Mouse (Mus musculus) spleen, adult 18-20 months (tissue): ENCODE results near the gene Olfr90.

Experiments used
- DNase-seq, 2 experiments: peaks; one replicate each; pipeline ENCODE4 v3.0.0; 2022; ENCODE audit warnings: mixed read lengths in 2 of 2

The Olfr90 gene

DNA sequence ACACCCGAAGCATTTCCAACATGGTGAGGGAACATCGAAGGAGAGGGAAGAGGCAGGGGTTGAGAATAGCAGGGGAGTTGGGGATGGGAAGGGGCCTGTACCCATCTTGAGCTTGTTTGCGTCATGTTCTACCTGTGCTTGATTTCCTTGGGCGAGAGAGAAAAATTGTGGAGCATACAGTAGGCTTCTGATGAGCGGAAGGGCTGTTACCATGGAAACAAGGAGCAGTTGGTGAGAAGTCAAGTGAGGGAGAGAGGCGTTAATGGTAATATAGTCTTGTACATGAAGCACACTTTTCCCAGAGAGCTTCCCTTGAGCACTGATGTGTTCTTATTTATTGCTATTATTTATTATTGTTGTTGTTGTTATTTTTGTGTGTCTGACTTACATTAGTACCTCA, 31.3 kb downstream of the Olfr90 start:
- DNase-seq = no peak

DNA sequence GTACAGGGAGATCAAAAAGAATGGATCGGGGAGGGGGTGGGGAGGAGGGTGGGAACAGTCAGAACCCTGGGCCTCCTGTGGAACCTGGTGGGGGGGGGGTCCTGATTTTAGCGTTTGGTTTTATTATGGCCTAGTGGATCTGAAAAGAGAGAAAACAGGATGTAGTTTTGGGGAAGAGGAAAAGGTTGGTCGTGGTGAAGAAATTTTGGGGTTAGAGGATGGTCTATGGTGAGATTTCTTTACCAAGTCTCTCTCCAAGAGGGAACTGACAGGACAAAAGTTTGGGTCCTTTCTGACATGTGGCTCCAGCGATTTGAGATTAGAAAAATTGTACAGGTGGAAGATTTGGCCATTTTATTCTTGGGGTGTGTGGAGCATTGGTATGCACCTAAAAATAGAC, 36.6 kb downstream of the Olfr90 start:
- DNase-seq = no peak

DNA sequence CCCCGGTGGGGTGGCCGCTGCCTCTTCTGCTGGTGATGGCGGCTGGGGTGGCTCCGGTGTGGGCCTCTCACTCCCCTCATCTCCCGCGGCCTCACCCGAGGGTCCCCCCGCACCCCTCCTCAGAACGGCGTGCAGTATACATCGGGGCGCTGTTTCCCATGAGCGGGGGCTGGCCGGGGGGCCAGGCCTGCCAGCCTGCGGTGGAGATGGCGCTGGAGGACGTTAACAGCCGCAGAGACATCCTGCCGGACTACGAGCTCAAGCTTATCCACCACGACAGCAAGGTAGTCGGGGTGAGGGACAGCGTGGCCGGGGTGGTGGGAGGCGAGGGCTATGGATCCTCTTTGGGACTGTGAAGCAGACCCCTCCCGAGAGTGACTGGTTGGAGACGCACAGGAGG, 37.4 kb downstream of the Olfr90 start:
- DNase-seq = peak in 1 of 2 experiments; percentile 8

DNA sequence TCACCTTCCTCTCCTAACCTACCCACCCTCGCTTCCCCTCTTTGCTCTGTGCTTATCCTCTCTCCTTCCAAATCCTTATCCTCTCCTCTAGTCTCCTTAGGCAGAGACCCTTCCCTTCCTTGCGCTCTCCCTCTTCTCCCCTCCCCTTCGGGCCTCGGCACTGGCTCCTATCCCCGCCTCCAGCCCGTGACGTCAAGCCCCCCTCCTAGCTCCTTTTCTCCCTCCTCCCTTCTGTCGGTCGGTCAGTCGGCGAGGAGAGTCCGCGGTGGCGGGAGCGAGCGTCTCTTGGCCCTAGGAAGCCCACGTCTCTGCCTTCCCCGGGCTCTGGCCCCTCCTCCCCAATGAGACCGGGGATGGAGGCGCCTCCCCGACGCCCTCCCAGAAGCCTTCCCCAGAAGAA, 37.9 kb downstream of the Olfr90 start:
- DNase-seq = peak; percentile 52 to 62

DNA sequence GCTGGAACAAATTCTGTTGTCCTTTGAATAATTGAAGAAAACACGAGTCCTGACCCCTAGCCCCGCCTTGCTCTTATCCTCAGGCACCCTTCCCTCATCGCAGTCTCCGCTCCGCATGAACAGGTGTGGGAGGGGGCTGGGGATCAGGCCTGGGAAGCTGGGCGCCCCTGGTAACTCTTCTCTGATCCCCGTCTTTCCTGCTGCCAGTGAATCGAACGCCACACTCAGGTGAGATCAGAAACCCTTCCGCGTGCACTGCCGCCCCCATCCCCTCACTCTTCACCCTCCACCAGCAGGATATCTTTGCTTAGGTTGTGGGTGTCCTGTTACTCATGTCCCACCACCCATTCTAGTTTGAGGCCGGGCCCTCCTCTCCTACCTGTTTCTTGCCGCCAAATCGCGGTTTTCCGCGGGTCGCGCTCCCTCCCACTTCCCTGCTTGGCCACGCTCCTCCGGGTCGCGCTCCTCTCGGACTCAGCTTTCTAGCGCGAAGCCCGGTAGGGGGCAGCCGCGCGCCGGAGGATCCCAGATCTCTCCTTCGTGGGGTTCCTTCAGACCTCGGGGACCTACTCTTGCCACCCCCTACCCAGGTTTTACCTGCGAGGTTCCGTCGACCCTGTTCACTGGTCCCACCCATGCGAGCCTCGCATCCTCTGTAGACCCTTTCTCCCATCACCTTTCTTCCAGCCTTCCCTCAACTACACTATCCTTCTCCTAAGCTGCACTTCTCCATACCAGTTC, 38.6 kb downstream of the Olfr90 start:
- peak; percentile 24 to 66 for DNase-seq

DNA sequence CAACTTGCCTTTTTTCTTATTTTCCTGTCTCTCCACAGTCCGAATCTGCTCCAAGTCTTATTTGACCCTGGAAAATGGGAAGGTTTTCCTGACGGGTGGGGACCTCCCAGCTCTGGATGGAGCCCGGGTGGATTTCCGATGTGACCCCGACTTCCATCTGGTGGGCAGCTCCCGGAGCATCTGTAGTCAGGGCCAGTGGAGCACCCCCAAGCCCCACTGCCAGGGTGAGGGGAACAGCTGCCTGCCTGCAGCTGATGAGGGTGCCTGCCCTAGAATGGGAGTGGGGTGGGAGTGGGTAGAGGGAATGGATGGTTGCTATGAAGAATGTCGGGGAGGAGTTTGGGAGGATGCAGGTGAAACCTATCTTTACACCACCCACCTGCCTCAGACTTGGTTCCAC, 39.9 kb downstream of the Olfr90 start:
- DNase-seq = no peak

DNA sequence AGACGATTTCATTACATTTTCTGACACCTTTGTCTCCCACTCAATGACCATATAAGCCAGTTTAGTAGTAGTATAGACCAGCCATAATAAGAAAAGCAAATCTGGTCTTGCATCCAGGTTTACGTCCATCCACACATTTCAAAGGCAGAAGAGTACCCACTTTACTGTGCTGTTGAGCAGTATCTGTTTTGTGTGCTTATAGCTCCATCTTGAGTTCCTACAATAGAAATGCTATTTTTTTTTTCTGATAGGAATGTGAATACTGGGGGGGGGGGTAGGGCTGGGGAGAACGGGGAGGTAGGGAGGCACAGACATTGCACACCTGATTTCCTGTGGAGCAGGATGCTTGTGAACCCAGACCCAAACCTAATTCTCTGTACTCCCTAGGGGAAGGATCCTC, 40.3 kb downstream of the Olfr90 start:
- DNase-seq = no peak

DNA sequence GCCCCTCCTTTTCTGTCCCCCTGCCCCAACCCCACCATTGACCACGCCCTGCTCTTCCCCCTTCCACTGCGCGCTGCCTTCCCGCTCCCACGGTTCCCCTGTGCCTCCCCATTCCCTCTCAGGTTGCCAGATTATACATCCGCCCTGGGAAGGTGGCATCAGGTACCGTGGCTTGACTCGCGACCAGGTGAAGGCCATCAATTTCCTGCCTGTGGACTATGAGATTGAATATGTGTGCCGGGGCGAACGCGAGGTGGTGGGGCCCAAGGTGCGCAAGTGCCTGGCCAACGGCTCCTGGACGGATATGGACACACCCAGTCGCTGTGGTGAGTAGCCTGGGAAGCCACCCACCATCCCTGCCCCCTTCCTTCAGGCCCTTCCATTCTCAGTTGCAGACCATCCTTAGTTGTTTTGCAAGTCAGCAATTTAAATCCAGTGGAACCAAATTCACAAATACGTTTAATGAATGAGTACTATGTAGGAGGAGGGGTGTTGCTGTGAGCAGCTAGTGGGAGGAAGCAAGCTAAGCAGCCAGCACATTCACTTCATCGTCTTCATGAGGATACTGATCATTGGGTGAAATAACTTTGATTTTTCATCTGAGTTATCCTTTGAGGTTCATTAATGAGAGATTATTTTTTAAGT, 40.8 kb downstream of the Olfr90 start:
- DNase-seq = no peak

DNA sequence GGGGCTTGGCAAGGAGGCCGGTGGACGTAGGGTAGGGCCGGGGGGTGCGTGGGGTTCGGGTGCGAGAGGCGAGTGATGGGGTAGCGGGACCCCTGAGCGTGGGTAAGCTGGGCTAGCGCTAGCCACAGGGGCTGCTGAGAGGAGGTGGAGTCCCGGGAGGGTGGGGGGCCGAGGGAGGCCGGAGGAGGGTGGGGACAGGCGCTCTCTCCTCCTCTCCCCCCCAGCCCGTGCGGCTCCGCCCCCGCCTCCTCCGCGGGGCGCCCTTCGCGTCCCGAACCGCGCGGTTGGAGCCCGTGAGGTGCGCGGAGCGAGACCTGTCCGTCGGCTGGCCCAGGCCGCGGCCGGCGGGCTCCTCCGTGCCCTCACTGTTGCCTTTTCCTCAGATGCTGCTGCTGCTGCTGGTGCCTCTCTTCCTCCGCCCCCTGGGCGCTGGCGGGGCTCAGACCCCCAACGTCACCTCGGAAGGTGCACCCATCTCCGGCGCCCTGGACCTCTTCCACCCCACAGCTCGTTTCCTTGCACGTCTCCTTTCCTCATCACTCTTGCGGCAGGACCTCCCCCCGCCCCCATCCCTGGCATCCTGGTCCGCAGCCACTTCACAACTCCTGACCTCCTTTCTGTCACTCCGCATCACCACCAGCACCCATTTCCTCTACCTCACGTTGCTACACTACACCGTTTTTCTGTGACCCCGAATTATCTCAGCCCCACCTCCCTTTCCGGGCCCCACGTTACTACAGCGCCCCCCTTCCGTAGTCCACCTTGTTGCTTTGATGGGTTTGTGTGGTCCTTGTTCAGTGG, 41.8 kb downstream of the Olfr90 start:
- peak; percentile 49 to 59 for DNase-seq

DNA sequence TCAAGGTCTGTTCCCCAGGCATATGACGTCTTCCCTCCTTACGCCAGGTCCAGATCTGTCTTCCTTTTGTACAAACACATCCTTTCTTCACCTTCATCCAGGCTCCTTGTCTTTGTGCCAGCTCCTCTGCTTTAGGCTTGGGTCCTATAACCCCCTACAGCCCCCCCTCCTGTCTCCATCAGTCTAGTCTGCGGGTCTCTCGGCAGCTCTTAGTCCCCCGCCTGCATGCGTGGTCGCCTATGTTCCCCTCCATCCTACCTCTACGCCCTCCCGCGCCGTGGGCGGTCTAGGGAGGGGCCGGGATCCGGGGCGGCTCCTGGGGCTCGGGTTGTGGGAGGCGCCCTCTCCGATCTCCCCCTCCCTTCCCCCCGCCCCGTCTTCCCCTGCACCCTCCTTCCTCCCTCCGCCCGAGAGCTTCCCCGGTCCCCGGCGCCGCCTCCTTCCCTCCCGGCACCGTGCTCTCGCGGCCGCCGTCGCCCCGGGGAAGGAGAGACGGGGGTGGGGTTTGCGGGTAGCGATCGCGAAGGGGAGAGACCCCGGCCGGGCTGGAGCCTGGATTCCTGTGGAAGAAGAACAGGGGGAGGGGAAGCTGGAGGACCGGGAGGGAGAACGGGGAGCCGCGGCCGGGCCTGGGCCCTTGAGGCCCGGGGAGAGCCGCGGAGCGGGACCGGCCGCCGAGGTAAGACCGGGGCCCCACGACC, 42.5 kb downstream of the Olfr90 start, which contains the start of gene Gabbr1:
Gabbr1 (plus strand) TSS at position 356 of the 701 bp plus-strand sequence.
- peak; percentile 69 to 77 for DNase-seq

DNA sequence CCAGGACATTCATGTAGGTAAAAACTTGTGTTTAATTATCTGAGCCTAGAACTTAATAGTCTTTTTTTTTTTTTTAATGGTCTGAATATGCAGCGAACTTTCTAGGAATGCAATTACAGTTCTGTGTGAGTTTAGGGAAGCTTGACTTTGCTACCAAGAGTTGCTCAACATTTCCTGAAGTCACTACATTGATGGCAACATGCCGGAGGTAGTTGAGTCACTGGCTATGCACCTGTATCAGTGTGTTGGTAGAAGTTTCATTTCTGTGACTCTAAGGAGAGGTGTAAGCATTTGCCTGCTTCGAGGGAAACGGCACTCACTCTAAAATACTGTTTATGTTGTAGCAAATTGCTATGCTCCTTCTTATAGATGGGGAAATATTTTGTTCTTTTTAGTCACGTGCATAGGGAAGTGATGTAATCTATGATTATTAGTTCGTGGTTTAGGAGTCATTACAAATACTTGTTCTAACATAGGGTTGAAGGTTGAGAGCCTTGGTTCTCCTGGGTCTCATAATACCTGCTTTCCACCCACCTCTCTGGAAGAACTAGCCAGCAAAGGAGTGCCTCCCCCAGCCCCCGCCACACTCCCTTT, 43.6 kb downstream of the Olfr90 start:
- DNase-seq = no peak

DNA sequence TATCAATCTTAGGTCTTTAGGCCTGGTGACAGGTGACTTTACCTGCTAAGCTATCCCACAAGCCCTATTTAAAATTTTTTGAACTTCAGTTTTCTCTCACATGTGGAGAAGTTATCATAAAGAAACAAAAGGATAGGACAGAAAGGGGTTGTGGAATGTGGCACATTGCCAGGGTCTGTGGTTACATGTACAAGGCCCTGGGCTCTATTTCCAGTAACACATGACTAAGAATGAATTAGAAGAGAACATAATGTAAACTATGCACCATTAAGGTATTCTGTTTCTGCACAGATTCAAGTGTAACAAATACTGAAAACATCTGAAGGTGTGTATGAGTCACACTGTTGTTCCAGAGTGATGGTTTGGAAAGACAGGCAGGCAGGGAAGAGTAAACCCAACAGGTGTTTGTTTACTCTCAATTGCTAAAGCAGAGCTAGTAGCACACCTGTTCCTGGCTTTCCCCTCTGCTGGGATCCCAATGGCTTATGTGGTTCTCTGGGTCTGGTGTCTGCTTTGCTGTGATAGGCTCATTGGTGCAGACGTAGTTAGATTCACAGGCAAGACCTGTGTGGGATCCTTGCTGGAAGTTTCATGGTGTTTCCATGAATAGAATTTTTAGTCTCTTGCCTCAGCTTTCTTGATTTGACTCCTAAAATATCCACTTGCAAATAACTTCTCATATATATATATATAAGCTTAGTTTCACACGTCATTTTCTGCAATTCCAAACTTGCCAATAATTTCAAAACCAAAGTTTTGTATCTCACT, 49.0 kb downstream of the Olfr90 start:
- no peak for DNase-seq
